ENCODE assay signal across 30 mouse cellular contexts in genomic region chr12:25782972-25783717, GRCm38 (mm10).
A peak's percentile ranks its signal among the peaks of the same experiment; 100 is the strongest.
DNase-seq lines count a peak whose midpoint lies in the region; ATAC-seq and TF ChIP-seq lines count a peak whose summit lies in the region.
"Had no signal": no experiment of that assay in that cellular context is flagged by ENCODE, and none has a peak within 500 bp of the region (broad histone marks: within the 10 kb centered on the region; RNA-seq: fewer than 3 reads in every experiment).

No protein-coding gene starts in this region.

- TF ChIP-seq CTCF in lung, embryonic 14.5 days (IDR thresholded peaks at IDR 0.05; ENCODE audit: low read depth) = no peak
- TF ChIP-seq CTCF in liver, postnatal 0 days (IDR thresholded peaks at IDR 0.05; ENCODE audit: low read depth) = no peak

- no peak overlapping the region for H3K27ac ChIP-seq in lung, embryonic 14.5 days (ENCODE audit: low read depth)
- peak overlapping the region; percentile 32; the same call in 1 of the 2 replicates for H3K27ac ChIP-seq in embryonic facial prominence, embryonic 12.5 days
- H3K27ac ChIP-seq in liver, postnatal 0 days (ENCODE audit: low read depth) = no peak overlapping the region
- H3K27ac ChIP-seq: embryonic facial prominence, embryonic 15.5 days; forebrain, embryonic 12.5 days; hindbrain, embryonic 13.5 days; kidney, postnatal 0 days; liver, embryonic 14.5 days; midbrain, embryonic 12.5 days; neural tube, embryonic 13.5 days had no signal

- no peak overlapping the region for H3K4me2 ChIP-seq in lung, embryonic 14.5 days
- H3K4me2 ChIP-seq in embryonic facial prominence, embryonic 12.5 days (replicated peaks) = no peak overlapping the region
- H3K4me2 ChIP-seq in liver, postnatal 0 days (ENCODE audit: low read depth, low read length) = no peak overlapping the region
- H3K4me2 ChIP-seq: embryonic facial prominence, embryonic 15.5 days; forebrain, embryonic 12.5 days; heart, embryonic 11.5 days; hindbrain, embryonic 13.5 days; midbrain, embryonic 12.5 days; neural tube, embryonic 13.5 days had no signal

- peak; percentile 52; the same call in 1 of the 2 replicates for ATAC-seq in lung, embryonic 14.5 days (ENCODE audit: insufficient read depth)
- no peak for ATAC-seq in embryonic facial prominence, embryonic 12.5 days (ENCODE audit: insufficient number of reproducible peaks, insufficient read depth, low FRiP score, low TSS enrichment)
- no peak for ATAC-seq in liver, postnatal 0 days
- ATAC-seq: activated CD4-positive, CD25-positive, alpha-beta regulatory T cell, adult 4 months; forebrain, postnatal 0 days; intestine, embryonic 16.5 days had no signal

- H3K36me3 ChIP-seq in lung, embryonic 14.5 days (ENCODE audit: insufficient read depth) = no peaks in the 10 kb centered on the region
- no peaks in the 10 kb centered on the region for H3K36me3 ChIP-seq in embryonic facial prominence, embryonic 12.5 days
- no peaks in the 10 kb centered on the region for H3K36me3 ChIP-seq in liver, postnatal 0 days (replicated peaks; ENCODE audit: insufficient read depth, low read length)
- H3K36me3 ChIP-seq: embryonic facial prominence, embryonic 15.5 days; forebrain, embryonic 12.5 days; hindbrain, embryonic 13.5 days; midbrain, embryonic 12.5 days; neural tube, embryonic 13.5 days had no signal

- H3K27me3 ChIP-seq in lung, embryonic 14.5 days (ENCODE audit: insufficient read depth, low read length) = no peaks in the 10 kb centered on the region
- no peaks in the 10 kb centered on the region for H3K27me3 ChIP-seq in embryonic facial prominence, embryonic 12.5 days
- no peaks in the 10 kb centered on the region for H3K27me3 ChIP-seq in liver, postnatal 0 days (ENCODE audit: insufficient read depth, low read length)
- H3K27me3 ChIP-seq: embryonic facial prominence, embryonic 15.5 days; forebrain, embryonic 12.5 days; hindbrain, embryonic 13.5 days; megakaryocyte, embryonic 14.5 days; midbrain, embryonic 12.5 days; neural tube, embryonic 13.5 days had no signal

- H3K9ac ChIP-seq in lung, embryonic 14.5 days = no peak overlapping the region
- H3K9ac ChIP-seq in embryonic facial prominence, embryonic 12.5 days = no peak overlapping the region
- H3K9ac ChIP-seq in liver, postnatal 0 days (replicated peaks) = no peak overlapping the region
- H3K9ac ChIP-seq: embryonic facial prominence, embryonic 15.5 days; forebrain, embryonic 12.5 days; forebrain, postnatal 0 days; hindbrain, embryonic 13.5 days; liver, embryonic 14.5 days; midbrain, embryonic 12.5 days; neural tube, embryonic 13.5 days had no signal

- DNase-seq in lung, embryonic 14.5 days = peak; percentile 65
- DNase-seq in lung, adult 18-20 months = no peak
- DNase-seq in ES-CJ7 (ENCODE audit: low read depth, low spot score) = peak; percentile 17
- peak; percentile 16 for DNase-seq in thymus, postnatal 25 days
- no peak for DNase-seq in liver, postnatal 0 days
- no peak for DNase-seq in cerebellum, adult 9-11 months
- DNase-seq: adrenal gland, adult 2 months; adrenal gland, postnatal 36 days; cerebellum, adult 18-20 months; cerebellum, postnatal 25 days; forebrain, postnatal 0 days; gastrocnemius, postnatal 14 days; heart, adult 18-20 months; heart, postnatal 36 days; kidney, adult 8-10 months; liver; lung, postnatal 14 days had no signal

- WGBS in lung, embryonic 14.5 days = 38% methylated on average over 10 of the region's 10 CpGs
- 30% methylated on average over 10 of the region's 10 CpGs for WGBS in embryonic facial prominence, embryonic 12.5 days
- WGBS in liver, postnatal 0 days (ENCODE audit: insufficient replicate concordance) = 56% methylated on average over 10 of the region's 10 CpGs

- TF ChIP-seq EP300 in liver, postnatal 0 days (IDR thresholded peaks at IDR 0.05; ENCODE audit: low read depth) = no peak

- H3K4me1 ChIP-seq in lung, embryonic 14.5 days (ENCODE audit: insufficient read depth) = peaks cover 8% of the 10 kb centered on the region; the same call in 1 of the 2 replicates
- peaks cover 5% of the 10 kb centered on the region; the same call in 1 of the 2 replicates for H3K4me1 ChIP-seq in embryonic facial prominence, embryonic 12.5 days
- H3K4me1 ChIP-seq in liver, postnatal 0 days (ENCODE audit: insufficient read depth) = peaks cover 3% of the 10 kb centered on the region; the same call in 1 of the 2 replicates
- H3K4me1 ChIP-seq: hindbrain, embryonic 13.5 days; megakaryocyte, embryonic 14.5 days; neural tube, embryonic 13.5 days had no signal

- 0 out of 2 replicates have a peak, but pooled peaks cover 3% of the 10 kb centered on the region for H3K9me3 ChIP-seq in lung, embryonic 14.5 days (ENCODE audit: low read depth, low read length)
- no peaks in the 10 kb centered on the region for H3K9me3 ChIP-seq in embryonic facial prominence, embryonic 12.5 days
- no peaks in the 10 kb centered on the region for H3K9me3 ChIP-seq in liver, postnatal 0 days (ENCODE audit: low read length)
- H3K9me3 ChIP-seq: embryonic facial prominence, embryonic 15.5 days; forebrain, embryonic 12.5 days; megakaryocyte, embryonic 14.5 days; midbrain, embryonic 12.5 days; neural tube, embryonic 13.5 days had no signal

- H3K4me3 ChIP-seq in lung, embryonic 14.5 days (ENCODE audit: low read depth, low read length) = no peak overlapping the region
- H3K4me3 ChIP-seq in embryonic facial prominence, embryonic 12.5 days = no peak overlapping the region
- no peak overlapping the region for H3K4me3 ChIP-seq in liver, postnatal 0 days (ENCODE audit: low read depth, low read length)
- H3K4me3 ChIP-seq: embryonic facial prominence, embryonic 15.5 days; forebrain, embryonic 12.5 days; hindbrain, embryonic 13.5 days; megakaryocyte, embryonic 14.5 days; midbrain, embryonic 12.5 days; myocyte; neural tube, embryonic 13.5 days had no signal

Comparison
In these comparisons a context has a peak if more than half of its experiments do, and no peak if none do; other contexts are left out.
1. DNase-seq: peak in lung, embryonic 14.5 days (single experiment), ES-CJ7 (single experiment) and thymus, postnatal 25 days (single experiment); none in lung, adult 18-20 months (0 of 2), liver, postnatal 0 days (single experiment) and cerebellum, adult 9-11 months (single experiment).